Mouse (Mus musculus): ENCODE data around the gene Fry.

GRCm38 (mm10) chr5:150174950-150175349, 56.5 kb downstream of the Fry start:
- no peak for TF ChIP-seq POLR2A (IDR thresholded peaks at IDR 0.05; ENCODE audit: low read depth, low read length)
- no peak for TF ChIP-seq CTCF (IDR thresholded peaks at IDR 0.05; ENCODE audit: borderline replicate concordance, insufficient read depth, low read length)

All from embryonic fibroblast, embryonic 13.5 days (primary cell).